Mouse (Mus musculus): ENCODE results near the gene Tsku. TPM values are rescaled to one million over a fixed set of nuclear protein-coding genes. Genes with fewer than 3 reads are reported as not detected.

Tsku gene
- polyA plus RNA-seq, 1 experiment = 8.4 TPM

- Histone ChIP-seq H3K27me3 (ENCODE audit: control insufficient read depth, insufficient read depth, insufficient read length) (no peaks in the 10 kb centered on the region), H3K79me2 (ENCODE audit: control insufficient read depth, insufficient read depth) (no peaks in the 10 kb centered on the region), H3K36me3 (ENCODE audit: control insufficient read depth, insufficient read depth) (no peaks in the 10 kb centered on the region), H3K4me3 (no peak overlapping the region), H3ac (ENCODE audit: control insufficient read depth, insufficient read length) (no peak overlapping the region), H3K4me2 (ENCODE audit: low read depth) (no peak overlapping the region)
- no peak for TF ChIP-seq TCF3 (IDR thresholded peaks at IDR 0.05; ENCODE audit: insufficient read length, low read depth)
- TF ChIP-seq E2F4 (IDR thresholded peaks at IDR 0.05; ENCODE audit: insufficient read depth) = no peak
- no peak for TF ChIP-seq USF1 (IDR thresholded peaks at IDR 0.05; ENCODE audit: low read depth)
- TF ChIP-seq POLR2AphosphoS2 (IDR thresholded peaks at IDR 0.05; ENCODE audit: insufficient read length, low read depth) = no peak
- TF ChIP-seq POLR2A (IDR thresholded peaks at IDR 0.05; ENCODE audit: insufficient read length, low read depth) = no peak
Observed at GRCm38 (mm10) chr7:98380224-98380925, 19.2 kb upstream of the Tsku start.

GRCm38 (mm10) chr7:98379232-98379631 is 18.1 kb upstream of the Tsku start:
- Histone ChIP-seq H3ac (ENCODE audit: control insufficient read depth, insufficient read length) (no peak overlapping the region), H3K4me2 (ENCODE audit: low read depth) (no peak overlapping the region), H3K4me3 (no peak overlapping the region), H3K27me3 (ENCODE audit: control insufficient read depth, insufficient read depth, insufficient read length) (no peaks in the 10 kb centered on the region), H3K79me2 (ENCODE audit: control insufficient read depth, insufficient read depth) (no peaks in the 10 kb centered on the region), H3K36me3 (ENCODE audit: control insufficient read depth, insufficient read depth) (no peaks in the 10 kb centered on the region)
- TF ChIP-seq MYOD1 (IDR thresholded peaks at IDR 0.05; ENCODE audit: control insufficient read depth in 1 of 3, insufficient read length in 2 of 3, low read depth in 2 of 3) (no peak), TCF3 (IDR thresholded peaks at IDR 0.05; ENCODE audit: insufficient read length, low read depth) (no peak), POLR2A (IDR thresholded peaks at IDR 0.05; ENCODE audit: insufficient read length, low read depth) (no peak), TCF12 (IDR thresholded peaks at IDR 0.05; ENCODE audit: insufficient read depth, poor library complexity, severe bottlenecking) (no peak), MAX (IDR thresholded peaks at IDR 0.05; ENCODE audit: low read depth) (no peak), REST (IDR thresholded peaks at IDR 0.05; ENCODE audit: insufficient read depth, insufficient read length) (no peak), SRF (IDR thresholded peaks at IDR 0.05; ENCODE audit: control insufficient read depth, insufficient read length, low read depth) (no peak), POLR2AphosphoS2 (IDR thresholded peaks at IDR 0.05; ENCODE audit: insufficient read length, low read depth) (no peak), CEBPB (IDR thresholded peaks at IDR 0.05; ENCODE audit: insufficient read depth, poor library complexity, severe bottlenecking) (no peak), MYOG (IDR thresholded peaks at IDR 0.05; ENCODE audit: control insufficient read depth in 1 of 3, insufficient read depth in 1 of 3, insufficient read length in 2 of 3, low read depth in 2 of 3) (no peak), USF1 (IDR thresholded peaks at IDR 0.05; ENCODE audit: low read depth) (no peak)

- Histone ChIP-seq H3K4me2 (ENCODE audit: low read depth) (no peak overlapping the region), H3K79me2 (ENCODE audit: control insufficient read depth, insufficient read depth) (no peaks in the 10 kb centered on the region), H3ac (ENCODE audit: control insufficient read depth, insufficient read length) (no peak overlapping the region), H3K36me3 (ENCODE audit: control insufficient read depth, insufficient read depth) (no peaks in the 10 kb centered on the region), H3K4me3 (no peak overlapping the region), H3K27me3 (ENCODE audit: control insufficient read depth, insufficient read depth, insufficient read length) (no peaks in the 10 kb centered on the region)
- no peak for TF ChIP-seq SRF (IDR thresholded peaks at IDR 0.05; ENCODE audit: control insufficient read depth, insufficient read length, low read depth)
- no peak for TF ChIP-seq MYOD1 (IDR thresholded peaks at IDR 0.05; ENCODE audit: control insufficient read depth in 1 of 3, insufficient read length in 2 of 3, low read depth in 2 of 3)
Observed at GRCm38 (mm10) chr7:98377257-98377656, 16.1 kb upstream of the Tsku start.

- no peak for TF ChIP-seq MAX (IDR thresholded peaks at IDR 0.05; ENCODE audit: low read depth)
- TF ChIP-seq POLR2A (IDR thresholded peaks at IDR 0.05; ENCODE audit: insufficient read length, low read depth) = no peak
- TF ChIP-seq SRF (IDR thresholded peaks at IDR 0.05; ENCODE audit: control insufficient read depth, insufficient read length, low read depth) = no peak
- TF ChIP-seq TCF12 (IDR thresholded peaks at IDR 0.05; ENCODE audit: insufficient read depth, poor library complexity, severe bottlenecking) = no peak
- TF ChIP-seq MYOD1 (IDR thresholded peaks at IDR 0.05; ENCODE audit: control insufficient read depth in 1 of 3, insufficient read length in 2 of 3, low read depth in 2 of 3) = no peak
- no peak for TF ChIP-seq E2F4 (IDR thresholded peaks at IDR 0.05; ENCODE audit: insufficient read depth)
- no peak for TF ChIP-seq TCF3 (IDR thresholded peaks at IDR 0.05; ENCODE audit: insufficient read length, low read depth)
- TF ChIP-seq USF1 (IDR thresholded peaks at IDR 0.05; ENCODE audit: low read depth) = no peak
- no peak for TF ChIP-seq POLR2AphosphoS2 (IDR thresholded peaks at IDR 0.05; ENCODE audit: insufficient read length, low read depth)
- TF ChIP-seq CEBPB (IDR thresholded peaks at IDR 0.05; ENCODE audit: insufficient read depth, poor library complexity, severe bottlenecking) = no peak
- TF ChIP-seq REST (IDR thresholded peaks at IDR 0.05; ENCODE audit: insufficient read depth, insufficient read length) = no peak
- TF ChIP-seq MYOG (IDR thresholded peaks at IDR 0.05; ENCODE audit: control insufficient read depth in 1 of 3, insufficient read depth in 1 of 3, insufficient read length in 2 of 3, low read depth in 2 of 3) = no peak
- no peak overlapping the region for H3K4me2 ChIP-seq (ENCODE audit: low read depth)
Observed at GRCm38 (mm10) chr7:98371161-98371560, 10.0 kb upstream of the Tsku start.

GRCm38 (mm10) chr7:98369762-98370369 is 8.7 kb upstream of the Tsku start:
- no peak overlapping the region for H3K4me3 ChIP-seq
- no peak overlapping the region for H3K4me2 ChIP-seq (ENCODE audit: low read depth)
- no peak for TF ChIP-seq E2F4 (IDR thresholded peaks at IDR 0.05; ENCODE audit: insufficient read depth)
- no peak for TF ChIP-seq MYOD1 (IDR thresholded peaks at IDR 0.05; ENCODE audit: control insufficient read depth in 1 of 3, insufficient read length in 2 of 3, low read depth in 2 of 3)
- TF ChIP-seq REST (IDR thresholded peaks at IDR 0.05; ENCODE audit: insufficient read depth, insufficient read length) = no peak
- no peak for TF ChIP-seq MYOG (IDR thresholded peaks at IDR 0.05; ENCODE audit: control insufficient read depth in 1 of 3, insufficient read depth in 1 of 3, insufficient read length in 2 of 3, low read depth in 2 of 3)
- TF ChIP-seq CEBPB (IDR thresholded peaks at IDR 0.05; ENCODE audit: insufficient read depth, poor library complexity, severe bottlenecking) = no peak
- TF ChIP-seq TCF12 (IDR thresholded peaks at IDR 0.05; ENCODE audit: insufficient read depth, poor library complexity, severe bottlenecking) = no peak
- TF ChIP-seq MAX (IDR thresholded peaks at IDR 0.05; ENCODE audit: low read depth) = no peak
- no peak for TF ChIP-seq POLR2AphosphoS2 (IDR thresholded peaks at IDR 0.05; ENCODE audit: insufficient read length, low read depth)
- no peak for TF ChIP-seq POLR2A (IDR thresholded peaks at IDR 0.05; ENCODE audit: insufficient read length, low read depth)
- TF ChIP-seq SRF (IDR thresholded peaks at IDR 0.05; ENCODE audit: control insufficient read depth, insufficient read length, low read depth) = no peak
- TF ChIP-seq USF1 (IDR thresholded peaks at IDR 0.05; ENCODE audit: low read depth) = no peak
- no peak for TF ChIP-seq TCF3 (IDR thresholded peaks at IDR 0.05; ENCODE audit: insufficient read length, low read depth)
- H3K36me3 ChIP-seq (ENCODE audit: control insufficient read depth, insufficient read depth) = no peaks in the 10 kb centered on the region
- no peak overlapping the region for H3ac ChIP-seq (ENCODE audit: control insufficient read depth, insufficient read length)
- H3K27me3 ChIP-seq (ENCODE audit: control insufficient read depth, insufficient read depth, insufficient read length) = no peaks in the 10 kb centered on the region
- H3K79me2 ChIP-seq (ENCODE audit: control insufficient read depth, insufficient read depth) = no peaks in the 10 kb centered on the region

More at GRCm38 (mm10) chr7:98371161-98371560, 10.0 kb upstream of the Tsku start:
- H3K36me3 ChIP-seq (ENCODE audit: control insufficient read depth, insufficient read depth) = no peaks in the 10 kb centered on the region
- no peak overlapping the region for H3K4me3 ChIP-seq
- no peak overlapping the region for H3ac ChIP-seq (ENCODE audit: control insufficient read depth, insufficient read length)
- H3K27me3 ChIP-seq (ENCODE audit: control insufficient read depth, insufficient read depth, insufficient read length) = no peaks in the 10 kb centered on the region
- H3K79me2 ChIP-seq (ENCODE audit: control insufficient read depth, insufficient read depth) = no peaks in the 10 kb centered on the region

Data from myocyte (in vitro differentiated cells).